Mouse (Mus musculus) ovary, postnatal 36 days (tissue): Measurements from ENCODE around the gene Gmeb1.
"Not testable (repeated sequence)": the region's sequence is repeated elsewhere in the genome, so short reads cannot be mapped to it uniquely, and the experiment has no call there.

Experiments used
- DNase-seq: peaks from one replicate; pipeline ENCODE4 v3.0.0; 2022; ENCODE audit warnings: low spot score, mixed read lengths

Gmeb1 gene

GRCm38 (mm10) chr4:132261514-132262357, at the start of gene Gmeb1:
Gene Gmeb1 (minus strand): TSS chr4:132261602.
- peak; percentile 81 for DNase-seq

DNA sequence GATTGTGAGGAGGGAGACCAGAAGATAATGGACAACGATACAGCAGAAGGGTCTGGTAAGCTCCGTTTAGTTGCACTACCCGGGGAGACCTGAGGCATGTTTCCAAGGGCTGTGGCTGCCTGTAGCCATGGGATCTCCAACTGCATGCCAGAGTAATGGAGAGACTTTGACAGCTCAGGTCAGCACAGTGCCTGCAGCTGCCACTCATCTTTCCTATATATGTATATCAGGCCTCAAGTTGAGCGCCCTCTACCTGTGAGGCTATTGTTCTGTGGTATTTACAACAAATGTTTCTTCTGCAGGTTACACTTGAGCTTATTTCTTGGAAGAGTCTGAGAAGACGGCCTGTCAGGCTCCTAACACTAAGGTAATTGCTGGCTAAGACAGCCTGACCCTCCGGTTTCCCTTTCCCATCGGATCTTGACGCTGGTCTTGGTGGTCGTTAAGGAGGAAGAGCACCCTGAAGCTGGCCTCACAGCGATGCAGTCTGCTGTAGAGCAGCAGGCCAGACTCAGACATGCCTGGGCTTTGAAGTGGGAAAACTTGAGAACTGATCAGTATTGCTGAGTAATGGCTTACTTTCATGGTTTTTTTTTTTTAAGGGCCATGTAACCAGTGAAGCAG, 48.6 kb upstream of the Gmeb1 start:
- DNase-seq = no peak

GRCm38 (mm10) chr4:132309140-132309848, 47.9 kb upstream of the Gmeb1 start:
- no peak for DNase-seq

- peak; percentile 87 for DNase-seq
These were observed 47.2 kb upstream of the Gmeb1 start for GRCm38 (mm10) chr4:132308437-132309139.

DNA sequence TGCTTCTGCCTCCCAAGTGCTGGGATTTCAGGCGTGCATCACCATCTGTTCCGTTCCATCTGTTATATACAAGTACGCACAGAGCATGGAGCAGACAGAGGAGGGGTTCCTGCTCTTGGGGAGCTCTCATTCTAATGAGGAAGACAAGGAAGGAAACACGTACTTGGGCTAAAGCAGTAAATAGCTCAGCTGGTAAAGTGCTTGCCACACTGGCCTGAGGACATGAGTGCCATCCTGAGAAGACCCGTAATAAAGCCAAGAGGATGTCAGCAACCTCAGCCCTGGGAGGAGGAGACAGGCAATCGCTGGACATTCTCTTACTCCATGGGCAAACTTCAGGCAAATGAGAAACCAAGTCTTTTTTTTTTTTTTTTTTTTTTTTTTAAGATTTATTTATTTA, 44.6 kb upstream of the Gmeb1 start:
- DNase-seq = no peak

GRCm38 (mm10) chr4:132305276-132305675, 43.9 kb upstream of the Gmeb1 start:
- DNase-seq = no peak

DNA sequence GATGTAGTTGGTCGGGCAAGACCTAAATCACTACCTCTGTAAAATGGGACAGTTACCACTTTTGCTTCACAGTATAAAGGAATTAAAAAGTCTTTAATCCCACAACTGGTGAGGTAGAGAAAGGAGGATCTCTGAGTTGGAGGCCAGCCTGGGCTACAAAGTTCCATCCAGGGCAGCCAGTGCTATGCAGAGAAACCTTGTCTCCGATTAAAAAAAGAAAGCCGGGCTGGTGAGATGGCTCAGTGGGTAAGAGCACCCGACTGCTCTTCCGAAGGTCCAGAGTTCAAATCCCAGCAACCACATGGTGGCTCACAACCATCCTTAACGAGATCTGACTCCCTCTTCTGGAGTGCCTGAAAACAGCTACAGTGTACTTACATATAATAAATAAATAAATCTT, 42.1 kb upstream of the Gmeb1 start:
- DNase-seq = not testable (repeated sequence)

DNA sequence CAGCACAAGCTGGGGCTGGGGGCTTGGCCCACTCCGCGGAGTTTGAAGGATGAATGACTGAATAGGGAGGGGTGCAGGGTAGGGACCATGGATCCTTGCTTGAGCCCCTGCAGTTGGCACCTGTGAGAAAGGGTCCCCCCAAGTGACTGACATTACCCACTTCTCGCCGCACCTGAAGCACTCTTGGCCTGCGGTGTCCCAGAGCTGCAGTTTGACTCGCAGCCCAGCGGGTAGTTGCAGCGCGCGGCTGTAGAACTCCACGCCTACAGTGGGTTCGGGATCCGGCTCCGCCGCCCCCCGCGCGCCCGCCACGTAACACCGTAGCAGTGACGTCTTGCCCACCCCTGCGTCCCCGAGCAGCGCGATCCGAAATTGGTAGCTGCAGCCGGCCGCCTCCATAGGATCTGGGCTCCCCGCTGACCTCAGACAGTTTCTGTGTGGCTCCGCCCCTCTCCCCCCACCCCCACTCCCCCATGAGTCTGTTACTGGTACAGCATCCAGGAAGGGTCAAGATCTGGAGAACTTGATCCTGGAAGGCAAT, 41.6 kb upstream of the Gmeb1 start, which contains the start of gene Rab42:
Gene Rab42, minus strand, starts transcription at position 447 of the 541 bp plus-strand sequence.
- peak; percentile 58 for DNase-seq

GRCm38 (mm10) chr4:132301965-132302938, 40.9 kb upstream of the Gmeb1 start:
- no peak for DNase-seq

DNA sequence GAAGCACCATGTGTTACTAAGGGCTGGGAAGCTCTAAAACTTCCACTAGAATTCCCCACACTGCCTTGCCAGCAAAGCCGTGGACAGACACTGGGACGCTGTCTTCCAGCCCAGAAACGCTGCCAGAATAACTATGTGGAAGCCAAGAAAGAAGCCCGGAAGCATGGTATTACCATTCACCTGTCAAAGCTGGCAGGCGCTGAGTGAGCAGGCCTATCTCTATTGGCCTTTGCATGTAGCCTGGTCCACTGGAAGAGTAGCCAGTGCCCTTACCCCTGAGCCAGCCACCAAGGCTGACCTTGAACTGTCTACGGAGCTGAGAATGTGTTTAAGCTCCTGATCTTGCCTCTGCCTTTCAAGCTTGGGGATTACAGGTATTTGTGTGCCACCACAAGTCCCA, 40.1 kb upstream of the Gmeb1 start:
- no peak for DNase-seq

GRCm38 (mm10) chr4:132299849-132300248, 38.4 kb upstream of the Gmeb1 start:
- DNase-seq = no peak

GRCm38 (mm10) chr4:132295696-132296390, 34.4 kb upstream of the Gmeb1 start:
- no peak for DNase-seq

GRCm38 (mm10) chr4:132293682-132294240, 32.4 kb upstream of the Gmeb1 start:
- DNase-seq = no peak

DNA sequence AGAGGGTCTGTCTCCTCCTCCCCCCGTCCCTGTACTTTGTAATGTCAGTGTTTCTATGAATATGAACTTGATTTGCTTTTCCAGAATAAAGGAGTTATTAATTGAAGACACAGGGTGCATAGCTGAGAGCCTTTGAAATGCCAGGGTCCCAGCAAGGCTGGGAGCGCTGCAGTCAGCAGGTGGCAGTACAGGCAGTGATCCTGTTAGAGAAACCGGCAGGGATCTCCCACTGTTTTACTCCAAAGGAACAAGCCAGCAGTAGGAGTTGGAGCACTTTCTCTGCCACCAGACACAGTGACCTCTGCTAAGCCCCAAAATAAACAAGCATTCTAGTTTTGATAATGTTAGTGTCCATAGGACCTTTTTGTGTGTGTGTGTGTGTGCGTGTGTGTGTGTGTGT, 31.6 kb upstream of the Gmeb1 start:
- DNase-seq = peak; percentile 53

GRCm38 (mm10) chr4:132291624-132292335, 30.4 kb upstream of the Gmeb1 start:
- no peak for DNase-seq

DNA sequence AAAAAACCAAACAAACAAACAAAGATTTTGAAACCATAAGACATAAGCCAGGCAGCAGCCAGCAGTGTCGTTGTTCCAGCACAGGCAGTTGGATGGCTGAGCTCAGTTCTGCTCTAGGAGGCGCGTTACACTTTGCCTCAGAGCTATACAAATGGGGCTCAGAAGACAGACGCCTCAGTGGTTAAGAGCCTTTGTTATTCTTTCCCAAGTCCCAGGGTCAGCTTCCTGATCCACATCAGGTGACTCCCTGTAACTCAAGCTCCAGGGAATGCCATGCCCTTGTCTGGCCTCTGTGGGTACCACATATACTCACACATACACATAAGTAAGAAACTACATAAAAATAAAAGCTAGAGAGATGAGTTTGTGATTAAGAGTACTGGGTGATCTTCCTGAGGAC, 29.7 kb upstream of the Gmeb1 start:
- no peak for DNase-seq

DNA sequence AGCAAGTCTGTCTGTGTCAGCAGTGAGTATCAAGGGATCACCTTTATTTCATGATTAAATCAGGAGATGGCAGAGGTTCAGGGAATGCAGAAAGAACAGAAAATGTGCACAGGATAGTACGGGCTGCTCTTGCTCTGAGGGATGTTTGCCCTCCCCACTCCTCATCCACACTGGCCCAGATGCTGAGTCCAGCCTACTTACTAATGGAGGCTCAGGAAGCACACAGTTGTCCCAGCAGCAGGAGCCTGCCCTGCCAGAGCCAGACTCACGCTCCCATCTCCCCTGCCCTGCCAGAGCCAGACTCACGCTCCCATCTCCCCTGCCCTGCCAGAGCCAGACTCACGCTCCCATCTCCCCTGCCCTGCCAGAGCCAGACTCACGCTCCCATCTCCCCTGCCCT, 27.4 kb upstream of the Gmeb1 start:
- DNase-seq = not testable (repeated sequence)

DNA sequence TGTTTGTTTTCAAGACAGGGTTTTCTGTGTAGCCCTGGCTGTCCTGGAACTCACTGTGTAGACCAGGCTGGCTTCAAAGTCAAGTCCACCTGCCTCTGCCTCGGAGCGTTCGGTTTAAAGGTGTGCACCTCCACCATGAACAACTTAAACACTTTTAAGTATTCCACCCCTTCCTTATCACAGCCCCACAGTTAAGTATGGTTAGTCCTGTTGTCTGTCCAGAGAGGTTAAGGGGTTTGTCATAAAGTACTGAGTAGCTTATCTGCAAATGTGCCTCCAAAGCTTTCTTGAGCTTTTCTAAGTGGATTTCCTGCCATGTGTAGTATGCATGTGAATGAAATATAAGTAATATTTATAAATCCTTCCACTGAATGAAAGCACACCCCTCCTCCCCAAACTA, 14.5 kb upstream of the Gmeb1 start:
- DNase-seq = no peak
